Mouse (Mus musculus) stomach, embryonic 16.5 days (tissue): ENCODE results near the gene Rdh16f1. TPM values are rescaled to one million over a fixed set of nuclear protein-coding genes. Genes with fewer than 3 reads are reported as not detected.
"Not testable (repeated sequence)": the region's sequence is repeated elsewhere in the genome, so short reads cannot be mapped to it uniquely, and the experiment has no call there.

Experiments
- ATAC-seq: fragments of 200-750 bp; cut with Nextera tagmentation; 2 replicates; pipeline ENCODE4 v1.8.0; 2017; ENCODE audit warnings: moderate number of reproducible peaks, moderate TSS enrichment; ENCODE audit not compliant: insufficient read depth, low FRiP score
- H3K27ac ChIP-seq: fragments of 300-500 bp; sonication (generic); 2 replicates; pipeline ENCODE4 v1.5.1; 2014; ENCODE audit warnings: low read length
- H3K27me3 ChIP-seq: fragments of 300-500 bp; sonication (generic); 2 replicates; pipeline ENCODE4 v1.6.1; 2014; ENCODE audit warnings: low read length, control low read depth, mixed read lengths; ENCODE audit not compliant: control insufficient read depth, insufficient read depth
- H3K36me3 ChIP-seq: fragments of 300-500 bp; sonication (generic); 2 replicates; pipeline ENCODE4 v1.6.1; 2014; ENCODE audit warnings: low read length; ENCODE audit not compliant: control insufficient read depth, insufficient read depth
- H3K4me1 ChIP-seq: fragments of 300-500 bp; sonication (generic); 2 replicates; pipeline ENCODE4 v1.6.1; 2014; ENCODE audit warnings: low read length, control low read depth, mixed read lengths; ENCODE audit not compliant: control insufficient read depth, insufficient read depth
- H3K4me2 ChIP-seq: fragments of 300-500 bp; sonication (generic); 2 replicates; pipeline ENCODE4 v1.6.1; 2014; ENCODE audit warnings: low read depth, low read length, mixed read lengths
- H3K4me3 ChIP-seq: fragments of 300-500 bp; sonication (generic); replicated peaks from 2 replicates; pipeline ENCODE4 v1.5.1; 2014; ENCODE audit warnings: mild to moderate bottlenecking, low read length
- H3K9ac ChIP-seq: fragments of 300-500 bp; sonication (generic); 2 replicates; pipeline ENCODE4 v1.6.1; 2014; ENCODE audit warnings: low read length
- H3K9me3 ChIP-seq: fragments of 300-500 bp; sonication (generic); replicated peaks from 2 replicates; pipeline ENCODE4 v1.6.1; 2016; ENCODE audit warnings: low read length, control low read depth; ENCODE audit not compliant: control insufficient read depth
- WGBS: fragments of 180-500 bp; shearing (Covaris S2); extraction: QIAGEN DNeasy Blood & Tissue Kit; methylation state at CpG from one replicate; pipeline ENCODE4 v1.1.7; 2014; 5-methylcytosine and 5-hydroxymethylcytosine counted together
- polyA plus RNA-seq: library from polyadenylated mRNA; unstranded; fragments of >200 nt; fragmentation: Nextera tagmentation; extraction: Ambion mirVana; gene quantifications from 2 replicates; pipeline ENCODE4 v1.2.1, GENCODE M21; 2015

Rdh16f1 gene
- polyA plus RNA-seq, 1 experiment from 2014 or later: 0.23 TPM

DNA sequence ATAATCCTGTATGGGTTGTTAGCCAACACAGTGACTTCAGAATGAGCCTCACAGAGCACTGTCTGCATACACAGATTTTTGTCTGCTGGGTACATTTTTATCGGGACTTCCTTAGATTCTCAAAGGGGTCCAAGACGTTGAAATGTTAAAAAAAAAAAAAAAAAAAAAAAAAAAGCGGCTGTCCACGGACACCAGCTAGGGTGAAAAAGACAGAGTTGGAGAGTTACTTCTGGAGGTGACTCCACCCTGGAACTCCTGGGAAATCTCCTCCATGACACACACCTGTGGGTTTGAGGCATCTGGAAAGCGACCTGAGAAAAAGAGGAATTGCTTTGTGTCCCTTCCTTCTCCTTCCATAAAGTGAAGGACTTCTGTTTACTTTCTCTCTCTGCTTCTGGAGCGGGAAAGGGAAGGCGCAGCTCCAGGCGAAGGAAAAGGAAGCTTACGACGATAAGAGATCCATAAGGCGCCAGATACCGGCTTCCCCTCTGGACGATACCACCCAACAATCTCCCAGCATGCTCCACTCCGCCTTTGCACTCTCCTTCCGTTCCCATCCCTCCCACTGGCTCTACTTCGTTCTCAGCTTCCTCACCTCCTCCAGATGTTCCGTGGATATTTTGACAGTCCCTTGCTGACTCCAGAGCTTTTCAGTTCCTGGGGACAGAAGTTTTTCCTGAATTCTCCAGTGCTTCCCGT lies 3.7 kb upstream of the Rdh16f1 start:
- H3K4me1 ChIP-seq: peaks cover 10% of the 10 kb centered on the region; the same call in 1 of the 2 replicates
- H3K9ac ChIP-seq: peak overlapping the region; percentile 23; the same call in 1 of the 2 replicates
- peak overlapping the region; percentile 21; the same call in 1 of the 2 replicates for H3K27ac ChIP-seq
- no peaks in the 10 kb centered on the region for H3K36me3 ChIP-seq
- H3K4me2 ChIP-seq: peak overlapping the region; percentile 60
- H3K4me3 ChIP-seq: peak overlapping the region; percentile 22
- no peak for ATAC-seq
- H3K27me3 ChIP-seq: no peaks in the 10 kb centered on the region
- WGBS: 24% methylated on average over 18 of the region's 18 CpGs
- H3K9me3 ChIP-seq: no peaks in the 10 kb centered on the region

DNA sequence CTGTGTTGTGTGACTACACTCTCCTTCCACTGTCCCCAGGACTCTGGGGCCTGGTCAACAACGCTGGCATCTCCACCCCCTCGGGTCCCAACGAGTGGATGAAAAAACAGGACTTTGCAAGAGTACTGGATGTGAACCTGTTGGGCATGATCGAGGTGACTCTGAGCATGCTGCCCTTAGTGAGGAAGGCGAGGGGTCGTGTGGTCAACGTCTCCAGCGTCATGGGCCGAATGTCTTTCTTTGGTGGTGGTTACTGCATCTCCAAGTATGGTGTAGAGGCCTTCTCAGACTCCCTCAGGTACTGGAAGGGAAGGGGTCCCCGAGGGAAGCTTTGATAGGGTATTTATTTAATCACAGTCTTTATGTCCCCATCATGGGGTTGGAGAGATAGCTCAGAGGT lies 3.3 kb downstream of the Rdh16f1 start:
- not testable (repeated sequence) for H3K4me3 ChIP-seq, H3K9me3 ChIP-seq, H3K4me1 ChIP-seq, H3K36me3 ChIP-seq, H3K4me2 ChIP-seq, H3K9ac ChIP-seq, H3K27ac ChIP-seq, ATAC-seq, H3K27me3 ChIP-seq
- WGBS: 84% methylated on average over 10 of the region's 10 CpGs

DNA sequence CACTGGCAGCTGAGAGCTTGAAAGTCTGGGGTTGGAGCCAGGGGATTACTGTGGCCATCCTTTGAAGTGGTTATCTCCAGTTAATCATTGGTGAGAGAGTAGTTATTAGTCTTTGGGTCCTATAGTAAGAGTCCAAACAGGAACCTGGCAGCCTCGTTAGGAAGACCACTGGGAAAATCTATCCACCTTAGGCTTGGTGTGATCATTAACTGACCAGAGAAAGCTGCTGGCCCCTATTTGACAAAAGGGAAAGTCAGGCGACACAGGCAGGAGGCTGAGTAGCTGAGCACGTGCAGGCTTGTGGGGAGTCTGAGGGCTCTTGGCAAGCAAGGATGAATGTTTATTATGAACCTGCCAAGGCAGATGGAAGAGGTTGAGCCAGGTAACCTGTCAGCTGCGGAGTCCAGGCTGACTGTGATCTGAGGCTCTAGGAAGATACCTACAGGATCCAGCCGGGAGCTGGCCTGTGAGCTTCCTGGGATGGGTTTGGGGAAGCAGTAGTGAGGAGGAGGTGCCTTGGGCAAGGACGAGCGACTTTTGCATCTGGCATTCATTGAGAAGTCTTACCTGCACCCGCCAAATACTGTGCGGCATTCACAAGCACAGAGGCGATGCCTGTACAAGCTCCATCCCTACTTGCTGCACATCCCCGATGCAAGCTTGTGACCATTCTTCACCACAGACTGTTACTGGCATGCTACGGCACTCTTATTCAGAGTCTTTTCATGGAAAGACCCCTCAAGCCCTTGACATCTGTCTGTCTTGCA lies 4.5 kb downstream of the Rdh16f1 start:
- Histone ChIP-seq H3K4me1 (no peaks in the 10 kb centered on the region; the same call in 1 of the 2 replicates), H3K4me2 (no peak overlapping the region), H3K9me3 (no peaks in the 10 kb centered on the region), H3K27me3 (no peaks in the 10 kb centered on the region), H3K36me3 (no peaks in the 10 kb centered on the region), H3K4me3 (no peak overlapping the region), H3K9ac (no peak overlapping the region), H3K27ac (no peak overlapping the region)
- 0 out of 2 replicates have a peak, but pooled peaks have one; percentile 21 for ATAC-seq
- 47% methylated on average over 12 of the region's 12 CpGs for WGBS

DNA sequence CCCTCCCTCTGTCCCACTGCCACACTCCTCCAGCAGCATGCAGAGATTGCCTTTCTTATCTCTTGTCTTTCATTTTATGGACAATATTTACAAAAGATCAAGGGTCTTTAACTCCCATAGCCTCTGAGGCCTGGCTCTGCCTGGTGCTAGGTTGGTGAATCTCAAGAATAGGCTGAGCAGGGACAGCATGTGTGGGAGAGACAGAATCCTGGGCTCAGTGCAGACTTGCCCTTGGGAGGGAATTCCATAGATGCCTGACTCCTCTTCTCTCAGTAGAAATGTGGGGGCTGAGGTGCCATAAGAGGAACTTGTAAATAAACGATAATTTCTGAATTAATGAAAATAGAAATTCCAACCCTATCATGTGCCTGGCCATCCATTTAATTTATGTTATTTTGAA lies 7.0 kb downstream of the Rdh16f1 start:
- no peaks in the 10 kb centered on the region for H3K9me3 ChIP-seq
- H3K4me1 ChIP-seq: no peaks in the 10 kb centered on the region; the same call in 1 of the 2 replicates
- WGBS: 78% methylated on average over 1 of the region's 1 CpGs
- no peak overlapping the region for H3K9ac ChIP-seq
- no peak overlapping the region for H3K27ac ChIP-seq
- no peaks in the 10 kb centered on the region for H3K36me3 ChIP-seq
- H3K27me3 ChIP-seq: no peaks in the 10 kb centered on the region
- no peak for ATAC-seq
- H3K4me2 ChIP-seq: no peak overlapping the region
- no peak overlapping the region for H3K4me3 ChIP-seq

DNA sequence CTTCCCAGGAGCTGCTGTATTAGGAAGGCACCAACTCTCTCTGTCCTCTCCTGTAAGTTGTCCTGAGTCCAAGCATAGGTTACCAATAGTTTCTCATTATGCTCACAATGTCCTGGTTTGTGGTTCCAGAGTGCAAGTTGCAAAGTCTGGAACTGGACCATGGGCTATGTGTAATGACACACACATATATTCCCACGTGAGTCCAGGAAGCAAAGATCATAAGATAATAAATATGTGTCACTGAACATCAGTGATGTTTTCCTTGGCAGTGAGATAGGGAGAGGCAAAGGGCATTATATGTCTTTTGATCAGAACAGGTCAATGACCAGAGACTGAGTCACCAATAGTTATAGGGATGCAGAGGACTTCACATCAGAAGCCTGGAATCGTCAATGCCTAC lies 16.4 kb downstream of the Rdh16f1 start, which contains the start of gene Rdh9:
Rdh9 (plus strand) TSS at position 376 of the 400 bp plus-strand sequence.
- H3K4me1 ChIP-seq: no peaks in the 10 kb centered on the region
- H3K9ac ChIP-seq: no peak within 1 kb of the TSS
- WGBS: 73% methylated on average over 2 of the region's 2 CpGs
- H3K4me2 ChIP-seq: no peak within 1 kb of the TSS
- no peaks in the 10 kb centered on the region for H3K9me3 ChIP-seq
- ATAC-seq: no peak
- no peak within 1 kb of the TSS for H3K27ac ChIP-seq
- H3K4me3 ChIP-seq: no peak within 1 kb of the TSS
- H3K27me3 ChIP-seq: no peaks in the 10 kb centered on the region
- H3K36me3 ChIP-seq: no peaks in the 10 kb centered on the region

DNA sequence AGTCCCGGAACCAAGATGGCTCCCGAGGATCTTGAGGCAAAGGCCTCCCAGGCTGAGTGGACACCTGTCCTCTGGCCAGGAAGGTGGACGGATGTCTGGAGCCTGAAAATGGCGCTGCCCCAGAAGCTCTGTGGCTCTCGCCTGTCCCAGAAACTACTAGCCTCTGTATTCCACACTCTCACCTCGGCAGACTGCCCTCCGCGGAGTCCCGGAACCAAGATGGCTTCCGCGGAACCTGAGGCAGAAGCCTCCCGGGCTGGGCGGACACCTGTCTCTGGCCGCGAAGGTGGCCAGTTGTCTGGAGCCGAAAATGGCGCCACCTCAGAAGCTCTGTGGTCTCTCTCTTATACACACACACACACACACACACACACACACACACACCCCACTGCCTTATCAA lies 22.7 kb downstream of the Rdh16f1 start:
- H3K27ac ChIP-seq, H3K4me2 ChIP-seq, H3K36me3 ChIP-seq, ATAC-seq, H3K4me1 ChIP-seq, H3K27me3 ChIP-seq, H3K9ac ChIP-seq, H3K4me3 ChIP-seq, H3K9me3 ChIP-seq: not testable (repeated sequence)
- 94% methylated on average over 17 of the region's 17 CpGs for WGBS

DNA sequence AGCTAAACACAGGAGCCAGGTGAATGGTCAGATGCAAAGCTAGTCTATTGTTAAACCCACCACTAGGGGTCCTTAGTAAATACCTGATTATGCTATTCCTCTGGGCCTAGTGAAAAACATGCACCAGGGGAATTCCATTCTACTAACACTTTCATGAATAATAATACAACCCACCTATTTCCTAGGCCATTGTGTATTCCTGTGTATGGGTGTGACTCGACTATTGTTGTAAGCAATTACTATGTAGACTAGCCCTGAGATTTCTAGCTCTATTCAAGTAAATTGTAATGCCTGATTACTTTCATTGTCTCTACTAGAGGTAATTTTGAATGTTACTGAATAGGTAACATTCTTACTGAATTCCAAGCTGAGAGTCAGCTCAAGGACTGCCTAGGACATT lies 25.8 kb downstream of the Rdh16f1 start:
- not testable (repeated sequence) for ATAC-seq, H3K36me3 ChIP-seq, H3K4me2 ChIP-seq, H3K4me3 ChIP-seq, H3K4me1 ChIP-seq, H3K9ac ChIP-seq, H3K9me3 ChIP-seq, H3K27ac ChIP-seq, H3K27me3 ChIP-seq
- 78% methylated on average over 1 of the region's 1 CpGs for WGBS

DNA sequence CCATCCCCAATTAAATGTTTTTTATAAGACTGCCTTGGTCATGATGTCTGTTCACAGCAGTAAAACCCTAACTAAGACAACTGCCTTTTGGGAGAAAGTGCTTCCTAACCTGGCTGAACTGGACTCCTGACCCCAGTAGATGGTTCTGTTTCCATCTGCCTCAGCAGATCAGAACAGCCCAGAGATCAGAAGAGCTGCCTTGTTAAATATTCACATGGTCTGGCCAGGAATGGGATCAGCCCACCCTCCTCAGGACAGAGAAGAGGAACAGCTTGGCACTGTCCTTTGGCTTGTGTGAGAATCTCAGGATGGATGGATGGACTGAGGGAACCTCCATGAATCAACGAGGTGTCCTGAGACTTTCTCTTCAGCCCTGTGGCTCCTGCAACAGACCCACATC lies 39.7 kb downstream of the Rdh16f1 start:
- H3K9me3 ChIP-seq: 0 out of 2 replicates have a peak, but pooled peaks cover 3% of the 10 kb centered on the region
- no peak overlapping the region for H3K4me3 ChIP-seq
- 67% methylated on average over 1 of the region's 1 CpGs for WGBS
- H3K27ac ChIP-seq: no peak overlapping the region
- H3K4me2 ChIP-seq: no peak overlapping the region
- H3K36me3 ChIP-seq: no peaks in the 10 kb centered on the region
- no peak for ATAC-seq
- H3K27me3 ChIP-seq: no peaks in the 10 kb centered on the region
- H3K9ac ChIP-seq: no peak overlapping the region
- no peaks in the 10 kb centered on the region for H3K4me1 ChIP-seq

DNA sequence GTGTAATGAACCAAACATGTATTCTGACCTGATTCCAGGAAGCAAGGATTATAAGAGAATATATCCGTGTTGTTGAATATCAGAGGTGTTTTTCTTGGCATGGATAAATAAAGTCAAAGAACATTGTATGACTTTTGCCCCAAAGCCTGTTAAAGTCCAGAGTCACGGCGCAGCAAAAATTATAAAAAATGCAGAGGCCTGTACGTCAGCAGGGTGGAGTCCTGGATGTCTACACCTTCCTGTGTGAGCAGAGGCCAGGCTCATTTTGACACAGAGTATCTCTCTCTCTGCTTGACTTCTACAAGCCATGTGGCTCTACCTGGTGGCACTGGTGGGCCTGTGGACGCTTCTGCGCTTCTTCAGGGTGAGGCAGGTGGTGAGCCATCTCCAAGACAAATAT lies 41.3 kb downstream of the Rdh16f1 start, which contains the start of gene Rdh16:
Rdh16 (plus strand) TSS at position 262 of the 400 bp plus-strand sequence.
- Histone ChIP-seq H3K9ac (no peak within 1 kb of the TSS), H3K27me3 (no peaks in the 10 kb centered on the region), H3K9me3 (0 out of 2 replicates have a peak, but pooled peaks cover 3% of the 10 kb centered on the region), H3K36me3 (no peaks in the 10 kb centered on the region), H3K4me3 (no peak within 1 kb of the TSS), H3K4me2 (no peak within 1 kb of the TSS), H3K4me1 (no peaks in the 10 kb centered on the region), H3K27ac (no peak within 1 kb of the TSS)
- 84% methylated on average over 6 of the region's 6 CpGs for WGBS
- ATAC-seq: no peak
